Mouse (Mus musculus) ES-E14 (cell line): Measurements from ENCODE around the gene Tlr5.

Experiments used
- MAFK ChIP-seq: IDR thresholded peaks from 2 replicates; pipeline ENCODE4 v1.6.1; 2014; ENCODE audit warnings: mild to moderate bottlenecking, low read depth, low read length, inconsistent platforms; ENCODE audit not compliant: insufficient read depth
- ZC3H11A ChIP-seq: IDR thresholded peaks from 2 replicates; pipeline ENCODE4 v1.6.1; 2012; ENCODE audit warnings: low read depth, mild to moderate bottlenecking, inconsistent platforms, low read length, borderline replicate concordance
- ZNF384 ChIP-seq: IDR thresholded peaks from 2 replicates; pipeline ENCODE4 v1.6.1; 2012; ENCODE audit warnings: low read depth, low read length, inconsistent platforms

GRCm38 (mm10) chr1:182963329-182963728 is 8.7 kb downstream of the Tlr5 start:
- TF ChIP-seq ZC3H11A = no peak
- no peak for TF ChIP-seq ZNF384
- TF ChIP-seq MAFK = no peak
